Mouse (Mus musculus): ENCODE data around the gene Trpm6. TPM values are rescaled to one million over a fixed set of nuclear protein-coding genes. Genes with fewer than 3 reads are reported as not detected.

The Trpm6 gene
- total RNA-seq (2017): 0.56 and 0.65 TPM in 2 replicates

DNA sequence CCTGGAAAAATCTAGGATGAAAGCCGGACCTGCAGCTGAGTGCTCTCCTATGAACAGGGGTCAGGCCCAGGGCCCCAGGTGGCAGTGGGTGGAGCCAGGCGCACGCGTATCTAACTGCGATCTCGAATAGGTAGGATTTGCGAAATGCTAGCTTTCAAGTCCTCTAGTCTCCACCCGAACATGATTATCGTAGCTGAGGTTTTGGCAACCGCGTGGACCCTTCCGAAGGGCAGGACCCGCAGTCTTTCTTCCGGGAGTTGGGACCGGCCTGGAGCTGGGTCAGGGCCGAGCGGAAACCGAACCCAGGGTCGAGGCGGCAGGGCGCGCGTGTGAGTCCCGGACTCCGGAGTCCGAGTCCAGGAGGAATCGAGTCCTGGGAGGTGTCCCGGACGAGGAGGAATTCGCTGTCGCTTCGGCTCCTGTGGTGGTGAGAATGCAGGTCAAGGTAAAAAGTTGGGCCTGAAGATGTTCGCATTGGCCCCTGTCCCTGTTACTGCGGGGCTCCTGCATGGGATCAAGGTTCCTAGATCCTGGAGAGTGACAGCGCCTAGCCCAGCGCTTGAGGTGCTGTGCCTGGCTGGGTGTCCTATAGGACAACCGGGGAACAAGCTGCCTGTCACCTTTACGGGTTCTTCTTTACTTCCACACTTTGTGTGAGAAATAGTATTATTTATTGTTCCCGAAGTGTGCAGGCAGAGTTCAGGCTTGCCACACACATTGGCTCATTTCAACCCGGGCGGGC, at the start of gene Trpm6:
Gene Trpm6, plus strand, starts transcription at position 386 of the 742 bp plus-strand sequence.
- ATAC-seq (replicated peaks in 1 of 2; ENCODE audit: insufficient read depth in 1 of 2, low FRiP score in 2 of 2, low TSS enrichment in 1 of 2, low read depth in 1 of 2, poor library complexity in 2 of 2, severe bottlenecking in 2 of 2): peak; percentile 46 to 58; a peak in 3 of 4 replicates

DNA sequence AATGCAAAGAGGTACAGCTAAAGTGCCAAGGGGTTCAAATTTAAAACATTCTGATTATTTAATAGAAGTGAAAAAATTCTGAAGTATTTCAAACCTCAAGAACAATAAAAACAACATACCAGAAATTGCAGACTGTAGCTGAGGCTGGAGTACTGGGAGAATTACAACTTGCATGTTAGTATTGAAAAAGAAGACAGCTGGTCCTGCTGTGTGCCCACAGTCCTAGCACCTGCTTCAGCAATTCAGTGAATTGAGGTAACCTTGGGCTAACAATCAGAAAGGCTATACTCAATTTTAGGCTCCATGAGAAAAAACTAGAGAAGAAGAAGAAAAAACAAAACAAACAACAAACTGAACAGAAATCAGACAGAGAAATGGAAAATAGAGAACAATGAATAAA, 41.7 kb upstream of the Trpm6 start:
- no peak for ATAC-seq (replicated peaks in 1 of 2; ENCODE audit: insufficient read depth in 1 of 2, low FRiP score in 2 of 2, low TSS enrichment in 1 of 2, low read depth in 1 of 2, poor library complexity in 2 of 2, severe bottlenecking in 2 of 2)

DNA sequence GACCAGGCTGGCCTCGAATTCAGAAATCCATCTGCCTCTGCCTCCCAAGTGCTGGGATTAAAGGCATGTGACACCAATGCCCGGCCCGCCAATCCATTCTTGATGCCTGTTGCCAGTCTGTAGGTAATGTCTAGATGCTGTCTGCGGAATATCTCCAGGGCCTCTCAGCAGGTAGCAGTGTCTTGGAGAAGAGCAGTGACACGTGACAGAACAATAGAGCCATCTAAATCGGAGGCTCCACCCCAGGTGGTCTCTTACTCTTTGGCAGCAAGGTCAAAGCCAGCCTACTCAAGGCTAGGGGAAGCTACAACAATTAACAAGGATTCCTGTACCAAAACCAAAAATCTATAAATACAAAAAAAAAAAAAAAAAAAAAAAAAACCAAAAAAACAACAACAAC, 38.9 kb upstream of the Trpm6 start:
- ATAC-seq (replicated peaks in 1 of 2; ENCODE audit: insufficient read depth in 1 of 2, low FRiP score in 2 of 2, low TSS enrichment in 1 of 2, low read depth in 1 of 2, poor library complexity in 2 of 2, severe bottlenecking in 2 of 2): no peak

DNA sequence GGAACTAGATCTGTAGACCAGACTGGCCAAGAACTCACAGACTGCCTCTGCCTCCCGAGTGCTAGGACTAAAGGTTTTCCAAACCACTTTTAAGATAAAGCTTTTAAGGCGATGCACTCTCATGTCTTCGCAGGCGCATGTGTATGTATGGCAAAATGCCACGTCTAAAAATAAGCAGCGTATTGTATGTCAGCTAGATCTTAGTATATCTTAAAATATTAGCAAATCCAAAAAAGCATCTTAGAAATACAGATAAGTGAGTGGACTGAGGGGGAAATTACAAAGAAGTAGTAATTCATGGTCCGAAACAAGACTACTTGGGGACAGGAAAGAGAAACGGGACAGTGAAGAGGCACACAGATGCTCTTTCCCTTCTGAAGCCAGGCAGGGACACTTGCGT, 38.2 kb upstream of the Trpm6 start:
- no peak for ATAC-seq (replicated peaks in 1 of 2; ENCODE audit: insufficient read depth in 1 of 2, low FRiP score in 2 of 2, low TSS enrichment in 1 of 2, low read depth in 1 of 2, poor library complexity in 2 of 2, severe bottlenecking in 2 of 2)

DNA sequence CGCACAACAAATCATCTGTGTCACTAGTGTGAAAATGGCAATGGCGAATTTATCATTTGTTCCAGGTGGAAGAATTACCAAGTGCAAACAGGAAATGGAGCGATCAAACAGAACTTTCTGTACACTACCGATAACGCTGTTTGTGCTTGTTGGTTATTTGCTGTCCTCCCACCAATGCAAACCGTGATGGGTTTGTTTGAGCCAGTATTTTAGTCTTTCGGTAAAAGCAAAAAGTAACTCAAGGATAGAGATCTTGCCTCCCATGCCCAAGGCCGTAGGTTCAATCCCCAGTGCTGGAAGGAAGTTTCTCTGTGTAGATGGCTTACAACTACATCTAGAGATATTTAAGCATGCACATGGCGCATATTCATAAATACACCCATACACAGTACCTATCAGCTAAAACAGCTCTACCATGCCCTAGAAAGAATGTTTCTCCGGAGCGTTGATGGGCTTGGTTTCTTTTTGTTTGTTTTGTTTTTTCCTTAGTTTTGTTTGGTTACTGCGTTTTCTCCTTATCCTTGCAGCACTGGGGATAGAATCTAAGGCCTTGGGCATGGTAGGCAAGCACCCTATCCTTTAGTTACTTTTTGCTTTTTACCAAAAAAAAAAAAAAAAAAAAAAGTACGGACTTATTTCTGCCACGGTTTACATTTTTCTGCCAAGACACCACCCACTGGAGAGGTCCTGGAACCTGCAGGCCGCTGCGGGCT, 37.5 kb upstream of the Trpm6 start:
- no peak for ATAC-seq (replicated peaks in 1 of 2; ENCODE audit: insufficient read depth in 1 of 2, low FRiP score in 2 of 2, low TSS enrichment in 1 of 2, low read depth in 1 of 2, poor library complexity in 2 of 2, severe bottlenecking in 2 of 2)

DNA sequence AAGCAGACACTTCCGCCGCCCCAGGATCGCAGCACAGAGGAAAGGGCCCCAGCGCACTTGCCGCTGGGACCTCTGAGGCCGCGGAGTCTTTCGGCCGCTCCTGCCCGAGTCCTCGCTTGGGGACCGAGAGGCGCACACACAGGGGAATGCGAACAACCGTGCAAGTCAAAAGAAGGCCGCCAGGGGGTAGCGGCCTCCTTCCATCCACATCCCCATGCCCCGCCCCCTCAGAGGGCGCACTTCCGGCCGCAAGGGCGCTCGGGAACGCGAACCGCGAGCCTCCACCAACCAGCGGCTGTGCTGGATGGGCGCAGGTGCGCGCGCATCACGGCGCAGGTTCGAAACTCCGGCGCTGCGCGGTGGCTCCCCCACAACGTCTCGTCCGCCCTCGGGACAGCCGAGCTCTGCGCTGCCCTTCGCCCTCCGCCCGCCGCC, 36.9 kb upstream of the Trpm6 start, which contains the start of gene D030056L22Rik:
Gene D030056L22Rik, plus strand, starts transcription at position 328 of the 435 bp plus-strand sequence.
- peak; percentile 96 to 97 for ATAC-seq (replicated peaks in 1 of 2; ENCODE audit: insufficient read depth in 1 of 2, low FRiP score in 2 of 2, low TSS enrichment in 1 of 2, low read depth in 1 of 2, poor library complexity in 2 of 2, severe bottlenecking in 2 of 2)

DNA sequence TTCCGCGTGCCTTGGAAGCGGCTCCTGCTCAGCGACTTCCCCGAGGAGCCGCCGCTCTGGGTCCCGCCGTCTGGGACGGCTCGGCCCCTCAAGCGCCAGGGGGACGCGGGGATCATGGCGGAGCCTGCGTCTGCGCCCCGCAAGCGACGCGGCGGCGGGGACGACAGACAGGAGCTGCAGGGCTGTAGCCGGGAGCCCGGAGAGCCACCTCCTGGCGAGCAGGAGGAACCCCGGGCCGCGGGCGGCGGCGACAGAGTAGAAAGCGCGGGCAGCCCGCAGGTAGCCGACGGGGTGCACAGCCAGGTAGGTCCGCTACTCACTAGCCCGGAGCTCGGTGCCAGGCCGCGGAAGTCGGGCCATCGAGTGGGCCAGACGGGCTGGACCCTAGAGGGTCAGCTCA, 36.4 kb upstream of the Trpm6 start:
- 0 out of 4 replicates have a peak, but pooled peaks of 1 of the 2 experiments have one; percentile 9 for ATAC-seq (replicated peaks in 1 of 2; ENCODE audit: insufficient read depth in 1 of 2, low FRiP score in 2 of 2, low TSS enrichment in 1 of 2, low read depth in 1 of 2, poor library complexity in 2 of 2, severe bottlenecking in 2 of 2)

DNA sequence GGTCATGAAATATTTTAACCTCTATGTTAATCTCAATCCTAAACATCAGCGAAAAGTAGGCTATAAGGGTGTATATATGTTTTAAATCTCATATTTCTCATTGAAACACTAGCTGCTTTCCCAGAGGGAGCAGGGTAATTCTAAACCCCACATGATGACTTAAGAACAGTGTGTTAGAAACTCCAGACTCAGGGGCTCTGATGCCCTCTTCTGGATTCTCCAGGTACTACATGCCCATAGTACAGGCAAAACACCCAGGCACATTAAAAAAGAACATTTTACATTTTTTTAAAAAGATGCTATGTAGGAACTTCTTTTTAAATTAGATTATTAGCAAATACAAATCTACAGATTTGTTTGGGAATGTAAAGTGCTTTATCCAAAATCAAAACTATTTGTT, 33.4 kb upstream of the Trpm6 start:
- peak; percentile 34 to 52; a peak in 3 of 4 replicates for ATAC-seq (replicated peaks in 1 of 2; ENCODE audit: insufficient read depth in 1 of 2, low FRiP score in 2 of 2, low TSS enrichment in 1 of 2, low read depth in 1 of 2, poor library complexity in 2 of 2, severe bottlenecking in 2 of 2)

DNA sequence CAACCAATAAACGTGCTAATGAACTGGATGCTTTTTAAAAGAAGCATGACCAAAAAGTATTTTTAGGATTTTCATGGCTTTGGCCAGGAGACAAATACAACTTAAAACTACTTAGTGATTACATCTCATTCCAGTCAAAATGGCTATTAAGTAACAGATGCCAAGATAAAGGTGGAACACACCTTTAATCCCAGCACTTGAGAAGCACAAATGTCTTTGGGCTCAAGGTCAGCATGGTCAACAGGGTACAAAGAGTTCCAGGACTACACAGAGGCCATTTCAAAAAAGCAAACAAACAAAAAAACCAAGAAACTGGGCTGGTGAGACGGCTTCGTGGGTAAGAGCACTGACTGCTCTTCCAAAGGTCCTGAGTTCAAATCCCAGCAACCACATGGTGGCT, 29.4 kb upstream of the Trpm6 start:
- ATAC-seq (replicated peaks in 1 of 2; ENCODE audit: insufficient read depth in 1 of 2, low FRiP score in 2 of 2, low TSS enrichment in 1 of 2, low read depth in 1 of 2, poor library complexity in 2 of 2, severe bottlenecking in 2 of 2): no peak

DNA sequence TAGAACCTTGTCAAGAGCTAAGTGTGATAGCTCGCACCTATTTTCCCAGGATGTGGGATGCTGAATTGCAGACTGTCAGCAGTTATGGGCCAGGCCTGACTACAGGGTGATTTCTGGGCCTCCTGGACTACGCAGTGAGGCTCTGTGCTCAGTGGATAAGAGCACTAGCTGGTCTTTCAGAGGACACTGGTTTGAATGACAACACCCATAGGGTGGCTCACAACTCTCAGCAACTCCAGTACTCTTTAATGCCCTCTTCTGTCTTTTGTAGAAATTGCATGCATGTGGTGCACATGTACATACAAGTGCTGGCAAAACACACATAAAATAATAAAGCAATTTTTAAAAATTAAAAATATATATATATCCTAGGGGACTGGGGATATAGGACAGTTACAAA, 24.6 kb upstream of the Trpm6 start:
- 0 out of 4 replicates have a peak, but pooled peaks of 1 of the 2 experiments have one; percentile 17 for ATAC-seq (replicated peaks in 1 of 2; ENCODE audit: insufficient read depth in 1 of 2, low FRiP score in 2 of 2, low TSS enrichment in 1 of 2, low read depth in 1 of 2, poor library complexity in 2 of 2, severe bottlenecking in 2 of 2)

DNA sequence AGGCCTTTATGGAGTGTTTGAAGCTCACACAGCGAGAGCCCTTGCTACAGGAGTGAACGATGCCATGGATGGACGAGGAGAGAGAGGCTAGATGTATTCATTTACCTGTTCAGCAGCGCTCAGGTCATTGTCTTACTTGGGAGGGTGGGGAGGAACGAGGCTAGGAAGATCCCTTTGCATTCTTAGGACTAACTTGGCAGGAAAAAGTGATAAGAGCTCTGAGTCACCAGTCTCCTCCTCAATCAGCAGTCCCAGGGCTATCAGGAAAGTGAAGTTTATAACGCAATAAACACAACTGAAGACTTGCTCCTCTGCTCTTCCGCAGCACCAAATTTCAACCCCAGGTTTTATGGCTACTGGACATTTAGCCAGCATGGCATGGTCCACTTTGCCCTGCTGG, 19.5 kb upstream of the Trpm6 start:
- ATAC-seq (replicated peaks in 1 of 2; ENCODE audit: insufficient read depth in 1 of 2, low FRiP score in 2 of 2, low TSS enrichment in 1 of 2, low read depth in 1 of 2, poor library complexity in 2 of 2, severe bottlenecking in 2 of 2): no peak

DNA sequence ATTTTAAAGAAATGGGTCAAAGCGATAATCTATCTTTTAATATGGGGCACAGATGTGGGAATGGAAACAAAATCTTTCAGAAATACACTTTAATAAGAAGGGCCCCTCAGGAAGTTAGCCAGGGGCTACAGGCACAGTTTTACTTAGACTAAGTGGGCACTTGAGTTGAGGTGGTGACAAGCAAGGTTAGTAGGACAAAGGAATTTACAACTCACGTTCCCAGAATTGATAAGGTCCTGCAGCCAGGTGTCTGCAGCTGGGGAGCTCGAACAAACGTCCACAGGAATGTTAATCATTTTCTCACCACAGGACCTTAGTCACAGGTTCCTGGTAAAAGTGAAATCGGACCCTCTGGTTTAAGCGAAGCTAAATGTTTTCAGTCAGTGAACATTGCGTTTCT, 18.7 kb upstream of the Trpm6 start:
- no peak for ATAC-seq (replicated peaks in 1 of 2; ENCODE audit: insufficient read depth in 1 of 2, low FRiP score in 2 of 2, low TSS enrichment in 1 of 2, low read depth in 1 of 2, poor library complexity in 2 of 2, severe bottlenecking in 2 of 2)

DNA sequence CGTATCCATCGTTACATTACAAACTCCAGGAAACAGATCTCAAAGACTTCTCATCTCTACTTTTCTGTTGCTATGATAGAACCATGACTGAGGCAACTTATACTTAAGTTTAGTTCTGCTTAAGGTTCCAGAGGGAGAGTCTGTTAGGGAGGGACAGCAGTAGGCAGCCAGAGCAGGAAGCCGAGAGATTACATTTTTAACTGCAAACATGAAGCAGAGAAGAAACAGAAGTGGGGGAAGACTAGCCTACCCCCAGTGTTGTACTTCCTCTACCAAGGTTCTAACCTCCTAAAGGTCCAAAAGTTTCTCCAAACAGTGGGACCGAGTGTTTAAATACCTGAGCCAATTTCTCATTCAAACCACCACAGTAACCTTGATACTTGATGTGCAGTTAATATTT, 13.9 kb upstream of the Trpm6 start:
- no peak for ATAC-seq (replicated peaks in 1 of 2; ENCODE audit: insufficient read depth in 1 of 2, low FRiP score in 2 of 2, low TSS enrichment in 1 of 2, low read depth in 1 of 2, poor library complexity in 2 of 2, severe bottlenecking in 2 of 2)

DNA sequence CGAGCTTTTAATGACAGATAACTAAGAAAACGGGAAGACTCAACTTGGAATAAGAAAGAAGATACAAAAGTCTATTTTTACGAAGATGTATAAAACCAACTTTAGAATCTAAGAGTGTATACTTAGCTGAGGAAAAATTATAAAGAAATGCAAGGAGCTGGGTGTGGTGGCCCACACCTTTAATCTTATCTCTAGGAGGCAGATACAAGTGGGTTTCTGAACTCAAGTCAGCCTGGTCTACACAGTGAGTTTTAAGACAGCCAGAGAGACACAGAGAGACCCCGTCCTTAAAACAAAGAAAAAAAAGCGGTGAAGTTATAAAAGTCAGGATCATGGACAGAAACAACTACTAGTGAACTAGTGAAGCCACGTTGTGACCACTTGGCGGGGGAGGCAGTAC, 10.6 kb upstream of the Trpm6 start:
- ATAC-seq (replicated peaks in 1 of 2; ENCODE audit: insufficient read depth in 1 of 2, low FRiP score in 2 of 2, low TSS enrichment in 1 of 2, low read depth in 1 of 2, poor library complexity in 2 of 2, severe bottlenecking in 2 of 2): no peak

DNA sequence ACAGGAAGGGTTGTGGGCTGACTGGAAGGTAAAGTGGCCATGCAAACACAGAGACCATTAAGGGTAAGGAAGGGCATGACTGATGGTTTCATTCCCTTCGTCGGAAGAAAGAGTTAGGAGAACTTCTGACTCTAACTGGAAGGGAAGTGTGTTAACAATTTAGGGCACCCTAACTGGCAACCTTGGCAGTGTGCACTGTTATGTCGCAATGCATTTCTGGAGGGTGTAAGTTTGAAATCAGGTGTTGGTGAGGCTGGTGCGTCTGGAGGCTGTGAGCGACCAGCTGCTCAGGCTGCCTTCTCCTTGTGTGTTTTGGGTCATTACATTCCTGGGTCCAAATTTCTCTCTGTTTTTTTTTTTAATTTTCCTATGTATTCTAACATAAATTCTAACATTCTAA, 5.8 kb upstream of the Trpm6 start:
- ATAC-seq (replicated peaks in 1 of 2; ENCODE audit: insufficient read depth in 1 of 2, low FRiP score in 2 of 2, low TSS enrichment in 1 of 2, low read depth in 1 of 2, poor library complexity in 2 of 2, severe bottlenecking in 2 of 2): no peak

DNA sequence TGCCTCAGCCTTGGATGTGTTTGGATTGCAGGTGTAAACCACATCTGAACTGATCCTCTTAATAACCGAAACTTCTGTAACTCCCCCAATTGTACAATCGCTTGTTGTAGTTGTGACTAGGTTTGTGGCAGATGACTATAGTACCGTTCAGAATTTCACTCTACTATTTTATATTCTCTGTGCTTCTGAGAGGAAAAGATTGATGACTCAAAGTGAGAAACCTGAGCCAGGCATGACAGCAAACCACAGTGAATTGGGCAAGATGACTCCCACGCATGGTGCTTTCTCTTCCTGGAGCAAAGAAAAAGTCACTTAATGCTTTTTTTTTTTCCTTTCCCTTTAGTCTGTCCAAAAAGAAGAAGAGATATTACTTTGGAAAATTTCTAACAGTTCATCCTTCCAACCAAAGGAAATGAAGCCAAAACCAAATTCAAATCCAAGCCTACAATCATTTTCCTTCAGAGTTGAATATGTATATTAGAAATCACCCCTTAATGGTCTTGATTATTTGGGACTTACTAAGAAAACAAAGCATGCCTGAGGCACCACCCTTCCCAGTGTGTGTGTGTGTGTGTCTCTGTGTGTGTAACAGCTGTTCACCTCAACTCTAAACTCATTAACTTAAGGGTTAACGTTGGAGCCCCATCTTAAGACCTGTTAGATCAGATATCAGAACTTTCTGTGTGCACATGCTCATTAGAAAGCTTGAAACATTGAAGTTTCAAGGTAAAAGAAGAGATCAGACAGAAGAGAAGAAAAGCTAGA, 3.0 kb upstream of the Trpm6 start:
- ATAC-seq (replicated peaks in 1 of 2; ENCODE audit: insufficient read depth in 1 of 2, low FRiP score in 2 of 2, low TSS enrichment in 1 of 2, low read depth in 1 of 2, poor library complexity in 2 of 2, severe bottlenecking in 2 of 2): no peak

DNA sequence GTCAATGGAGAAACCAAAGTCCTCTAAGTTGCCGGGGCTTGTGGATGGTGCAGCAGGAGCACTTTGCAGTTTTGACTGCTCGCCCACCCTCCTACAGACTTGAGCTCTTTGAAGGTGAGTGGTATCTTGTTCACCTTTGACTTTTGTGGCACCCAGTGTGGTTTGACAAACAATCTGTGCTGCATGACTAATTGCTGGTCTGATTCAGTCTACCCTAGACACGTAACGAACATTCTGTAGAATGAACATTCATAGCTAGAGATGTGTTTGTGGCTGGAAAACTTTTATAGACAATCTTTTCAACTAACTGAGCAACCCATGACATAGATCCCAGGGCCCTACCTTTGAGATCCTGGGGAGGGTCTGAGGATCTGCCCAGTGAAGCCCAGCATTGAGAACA, 2.4 kb upstream of the Trpm6 start:
- no peak for ATAC-seq (replicated peaks in 1 of 2; ENCODE audit: insufficient read depth in 1 of 2, low FRiP score in 2 of 2, low TSS enrichment in 1 of 2, low read depth in 1 of 2, poor library complexity in 2 of 2, severe bottlenecking in 2 of 2)

DNA sequence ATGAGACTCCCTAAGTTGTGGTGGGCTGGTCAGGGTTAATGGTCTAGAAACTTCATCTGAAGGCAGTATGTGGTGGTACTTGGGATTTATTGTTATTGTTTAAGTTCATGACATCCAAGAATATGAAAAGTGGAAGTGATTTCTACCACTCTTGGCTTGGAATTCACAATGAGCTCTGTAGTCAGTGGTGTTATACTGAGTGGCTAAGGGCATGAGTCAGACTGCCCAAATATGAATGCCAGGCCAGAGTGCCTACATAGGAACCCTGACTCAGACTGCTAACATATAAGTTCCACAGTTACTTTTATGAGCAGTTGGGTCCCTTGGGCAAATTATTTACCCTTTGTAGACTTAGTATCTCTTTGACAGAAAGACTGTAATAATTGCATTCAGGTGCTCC, 7.4 kb downstream of the Trpm6 start:
- ATAC-seq (replicated peaks in 1 of 2; ENCODE audit: insufficient read depth in 1 of 2, low FRiP score in 2 of 2, low TSS enrichment in 1 of 2, low read depth in 1 of 2, poor library complexity in 2 of 2, severe bottlenecking in 2 of 2): no peak

All from hematopoietic stem cell, adult 5-6 weeks (primary cell).